Mouse (Mus musculus) heart, embryonic 14.5 days (tissue): ENCODE data around the gene Rph3al. TPM values are rescaled to one million over a fixed set of nuclear protein-coding genes. Genes with fewer than 3 reads are reported as not detected.

Source experiments
- ATAC-seq: fragments of 200-750 bp; cut with Nextera tagmentation; 2 replicates; pipeline ENCODE4 v1.8.0; 2017; ENCODE audit warnings: low read depth, moderate TSS enrichment; ENCODE audit not compliant: insufficient number of reproducible peaks, insufficient read depth, low FRiP score
- H3K27ac ChIP-seq, 2 experiments: fragments of 200-500 bp in 1 of 2; fragments of 300-500 bp in 1 of 2; sonication (generic) in 1 of 2; replicated peaks in 1 of 2; 2 replicates each; pipeline ENCODE4 v1.5.1; 2012 to 2014; ENCODE audit warnings: low read depth in 2 of 2, low read length in 2 of 2, control low read depth in 1 of 2, mild to moderate bottlenecking in 1 of 2, mixed read lengths in 1 of 2; ENCODE audit not compliant: control insufficient read depth in 1 of 2, insufficient read depth in 1 of 2
- H3K27me3 ChIP-seq: fragments of 300-500 bp; sonication (generic); 2 replicates; pipeline ENCODE4 v1.6.1; 2014; ENCODE audit warnings: mild to moderate bottlenecking, low read length, control low read depth; ENCODE audit not compliant: control insufficient read depth, insufficient read depth
- H3K36me3 ChIP-seq: fragments of 300-500 bp; sonication (generic); 2 replicates; pipeline ENCODE4 v1.6.1; 2014; ENCODE audit warnings: mild to moderate bottlenecking, control low read depth, low read length, mixed read lengths; ENCODE audit not compliant: control insufficient read depth, insufficient read depth
- H3K4me1 ChIP-seq, 2 experiments: fragments of 200-500 bp in 1 of 2; fragments of 300-500 bp in 1 of 2; sonication (generic) in 1 of 2; 2 replicates each; pipeline ENCODE4 v1.6.1; 2012 to 2014; ENCODE audit warnings: low read length in 2 of 2, control low read depth in 1 of 2, mixed read lengths in 1 of 2; ENCODE audit not compliant: control insufficient read depth in 2 of 2, insufficient read depth in 2 of 2
- H3K4me2 ChIP-seq: fragments of 300-500 bp; sonication (generic); 2 replicates; pipeline ENCODE4 v1.6.1; 2014; ENCODE audit warnings: mild to moderate bottlenecking, low read length
- H3K4me3 ChIP-seq, 2 experiments: fragments of 200-500 bp in 1 of 2; fragments of 300-500 bp in 1 of 2; sonication (generic) in 1 of 2; 2 replicates each; pipeline ENCODE4 v1.5.1; 2012 to 2014; ENCODE audit warnings: low read length in 2 of 2, mild to moderate bottlenecking in 2 of 2, control low read depth in 1 of 2, low read depth in 1 of 2, moderate library complexity in 1 of 2; ENCODE audit not compliant: control insufficient read depth in 1 of 2, insufficient read depth in 1 of 2
- H3K9ac ChIP-seq: fragments of 300-500 bp; sonication (generic); 2 replicates; pipeline ENCODE4 v1.6.1; 2014; ENCODE audit warnings: mild to moderate bottlenecking, low read length
- H3K9me3 ChIP-seq: fragments of 300-500 bp; sonication (generic); 2 replicates; pipeline ENCODE4 v1.6.1; 2016; ENCODE audit warnings: low read length, control low read depth; ENCODE audit not compliant: control insufficient read depth
- WGBS: fragments of 180-500 bp; shearing (Covaris S2); extraction: QIAGEN DNeasy Blood & Tissue Kit; methylation state at CpG from one replicate; pipeline ENCODE4 v1.1.7; 2014; 5-methylcytosine and 5-hydroxymethylcytosine counted together
- polyA plus RNA-seq: library from polyadenylated mRNA; unstranded; fragments of >200 nt; fragmentation: Nextera tagmentation; extraction: Ambion mirVana; gene quantifications from 2 replicates; pipeline ENCODE4 v1.2.1, GENCODE M21; 2014

Gene Rph3al
- polyA plus RNA-seq, 1 experiment from 2014 or later = 7.3 TPM

GRCm38 (mm10) chr11:75930911-75931678 lies 7.1 kb downstream of the Rph3al start:
- H3K9ac ChIP-seq = no peak overlapping the region
- H3K27me3 ChIP-seq = no peaks in the 10 kb centered on the region
- H3K9me3 ChIP-seq = no peaks in the 10 kb centered on the region
- no peak overlapping the region for H3K27ac ChIP-seq
- H3K4me3 ChIP-seq = no peak overlapping the region
- H3K36me3 ChIP-seq = no peaks in the 10 kb centered on the region
- WGBS = 38% methylated on average over 11 of the region's 11 CpGs
- no peak for ATAC-seq
- H3K4me1 ChIP-seq = peaks cover 26 to 28% of the 10 kb centered on the region in 2 experiments
- H3K4me2 ChIP-seq = no peak overlapping the region

DNA sequence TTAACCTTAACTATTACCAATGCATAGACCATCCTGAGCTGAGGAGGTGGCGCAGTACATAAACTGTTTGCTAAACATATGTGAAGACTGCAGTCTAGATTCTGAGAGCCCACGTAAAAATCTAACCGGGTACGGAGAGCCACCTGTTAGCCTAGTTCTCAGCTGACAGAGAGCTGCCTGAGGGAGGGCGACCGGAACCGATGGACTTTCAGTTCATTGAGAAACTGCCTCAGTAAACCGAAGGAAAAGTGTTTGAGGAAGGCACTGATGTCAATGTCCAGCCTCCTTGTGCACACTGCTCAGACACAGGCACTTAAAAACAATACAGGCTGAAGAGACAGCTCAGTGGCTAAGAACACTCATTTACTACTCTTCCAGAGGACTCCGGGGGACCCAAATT lies 8.0 kb downstream of the Rph3al start:
- H3K9ac ChIP-seq = no peak overlapping the region
- WGBS = 82% methylated on average over 9 of the region's 9 CpGs
- no peak overlapping the region for H3K4me3 ChIP-seq
- H3K4me2 ChIP-seq = no peak overlapping the region
- no peaks in the 10 kb centered on the region for H3K36me3 ChIP-seq
- H3K4me1 ChIP-seq = peaks cover 25 to 26% of the 10 kb centered on the region in 2 experiments
- H3K27me3 ChIP-seq = no peaks in the 10 kb centered on the region
- no peaks in the 10 kb centered on the region for H3K9me3 ChIP-seq
- ATAC-seq = no peak
- no peak overlapping the region for H3K27ac ChIP-seq

- H3K9ac ChIP-seq = no peak overlapping the region
- peaks cover 24 to 28% of the 10 kb centered on the region in 2 experiments for H3K4me1 ChIP-seq
- H3K27me3 ChIP-seq = no peaks in the 10 kb centered on the region
- H3K4me3 ChIP-seq = no peak overlapping the region
- ATAC-seq = no peak
- no peaks in the 10 kb centered on the region for H3K36me3 ChIP-seq
- no peak overlapping the region for H3K4me2 ChIP-seq
- no peak overlapping the region for H3K27ac ChIP-seq
- no peaks in the 10 kb centered on the region for H3K9me3 ChIP-seq
- WGBS = 81% methylated on average over 2 of the region's 2 CpGs
These were observed 10.3 kb downstream of the Rph3al start for GRCm38 (mm10) chr11:75927881-75928280.

DNA sequence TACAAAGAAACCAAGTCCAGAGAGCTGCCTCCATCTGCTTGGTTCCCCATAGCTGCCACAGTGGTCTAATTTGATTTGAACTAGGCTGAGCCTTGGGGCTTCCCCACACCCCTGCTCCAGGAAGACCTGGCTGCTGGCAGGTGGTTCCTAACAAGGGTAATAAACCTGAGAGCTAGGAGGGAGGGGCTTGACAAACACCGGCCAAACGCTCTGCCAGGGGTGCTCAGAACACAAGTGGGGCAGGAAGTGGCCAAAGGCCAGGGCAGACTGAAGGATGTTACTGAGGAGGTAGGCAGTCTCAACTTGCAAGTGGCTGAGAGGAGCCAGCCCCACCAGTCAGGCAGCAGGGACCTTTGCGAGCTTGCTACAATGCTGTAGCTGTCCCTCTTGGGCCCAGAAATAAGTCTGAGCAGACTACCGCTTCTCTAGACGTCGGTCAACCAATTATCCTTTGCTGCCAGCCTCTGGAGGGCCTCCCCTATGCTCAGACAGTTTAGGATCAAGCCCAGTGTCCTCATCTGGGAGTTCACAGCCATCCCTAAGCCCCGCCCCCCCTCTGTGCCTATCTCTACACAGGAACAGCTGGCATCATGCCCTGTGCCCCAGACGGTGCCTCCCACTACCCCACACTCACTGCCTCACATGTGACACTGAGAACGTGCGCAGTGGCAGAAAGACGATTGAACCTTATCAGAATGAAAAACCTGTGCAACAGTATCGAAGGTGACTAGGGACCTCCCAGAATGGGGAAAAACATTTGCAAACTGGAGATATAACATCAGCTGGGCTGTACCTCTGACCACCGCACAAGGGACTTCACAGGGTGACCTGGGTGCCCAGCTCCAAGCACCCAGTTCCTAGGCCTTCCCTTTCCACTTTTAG lies 11.6 kb downstream of the Rph3al start:
- H3K9ac ChIP-seq = no peak overlapping the region
- no peak overlapping the region for H3K4me3 ChIP-seq
- H3K36me3 ChIP-seq = no peaks in the 10 kb centered on the region
- peak overlapping the region; percentile 25 for H3K4me2 ChIP-seq
- no peaks in the 10 kb centered on the region for H3K27me3 ChIP-seq
- H3K27ac ChIP-seq = peak overlapping the region; percentile 38 to 75; a peak in 3 of 4 replicates
- no peaks in the 10 kb centered on the region for H3K9me3 ChIP-seq
- 28% methylated on average over 13 of the region's 13 CpGs for WGBS
- peaks cover 24 to 29% of the 10 kb centered on the region in 2 experiments for H3K4me1 ChIP-seq
- ATAC-seq = peak; percentile 64

DNA sequence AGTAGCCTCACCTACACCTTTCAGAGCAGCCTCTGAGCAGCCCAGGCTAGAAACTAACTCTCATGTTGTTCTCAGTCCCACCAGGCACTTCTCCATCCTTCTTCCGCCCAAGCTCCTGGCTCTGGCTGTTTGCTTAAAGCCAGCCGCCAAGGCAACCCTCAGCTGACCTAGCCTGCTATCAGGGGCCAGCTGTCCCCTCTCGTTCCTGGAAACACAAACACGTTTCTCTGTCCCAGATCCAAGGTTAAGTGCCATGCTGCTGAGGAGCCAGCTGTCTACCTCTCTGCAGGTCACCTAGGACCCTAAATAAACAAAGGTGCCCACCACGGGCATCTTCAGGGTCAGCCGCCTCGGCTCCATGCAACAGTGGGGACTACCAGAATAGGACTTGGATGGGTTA lies 12.4 kb downstream of the Rph3al start:
- peak; percentile 36; the same call in 1 of the 2 replicates for ATAC-seq
- Histone ChIP-seq H3K36me3 (no peaks in the 10 kb centered on the region), H3K27ac (peak overlapping the region in 1 of 2 experiments; percentile 75; a peak in 2 of 4 replicates), H3K27me3 (no peaks in the 10 kb centered on the region), H3K4me3 (no peak overlapping the region), H3K4me2 (peak overlapping the region; percentile 11; the same call in 1 of the 2 replicates), H3K9ac (no peak overlapping the region), H3K9me3 (no peaks in the 10 kb centered on the region), H3K4me1 (peaks cover 22 to 29% of the 10 kb centered on the region in 2 experiments)
- 19% methylated on average over 7 of the region's 7 CpGs for WGBS

GRCm38 (mm10) chr11:75922741-75923140 lies 15.5 kb downstream of the Rph3al start:
- H3K4me3 ChIP-seq = no peak overlapping the region
- H3K27me3 ChIP-seq = no peaks in the 10 kb centered on the region
- H3K36me3 ChIP-seq = no peaks in the 10 kb centered on the region
- no peak for ATAC-seq
- 84% methylated on average over 4 of the region's 4 CpGs for WGBS
- H3K27ac ChIP-seq = no peak overlapping the region
- no peak overlapping the region for H3K9ac ChIP-seq
- no peak overlapping the region for H3K4me2 ChIP-seq
- H3K9me3 ChIP-seq = no peaks in the 10 kb centered on the region
- H3K4me1 ChIP-seq = peaks cover 22 to 29% of the 10 kb centered on the region in 2 experiments

DNA sequence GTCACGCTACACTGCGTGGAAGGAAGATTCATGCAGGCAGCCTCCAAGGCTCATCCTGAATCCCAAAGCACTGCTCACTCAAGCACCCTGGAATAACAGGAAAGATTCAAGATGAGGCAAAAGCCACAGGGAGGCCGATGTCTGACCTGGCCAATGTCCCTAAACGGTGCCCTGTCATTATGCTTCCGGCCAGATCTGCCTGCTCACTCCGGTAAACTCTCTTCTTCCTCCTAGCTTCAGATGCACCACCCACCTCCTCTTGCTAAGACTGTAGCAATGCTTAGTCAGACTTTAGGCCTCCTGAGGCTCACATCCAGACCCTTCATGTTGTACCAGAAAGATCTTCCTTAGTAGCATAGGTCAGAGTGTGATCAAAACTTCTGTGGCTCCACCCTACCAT lies 19.1 kb downstream of the Rph3al start:
- no peak overlapping the region for H3K27ac ChIP-seq
- ATAC-seq = no peak
- 80% methylated on average over 6 of the region's 6 CpGs for WGBS

More for the DNA sequence above, 19.1 kb downstream of the Rph3al start:
- Histone ChIP-seq H3K36me3 (no peaks in the 10 kb centered on the region), H3K4me2 (no peak overlapping the region), H3K4me3 (no peak overlapping the region), H3K4me1 (peaks cover 13 to 16% of the 10 kb centered on the region in 2 experiments), H3K9me3 (no peaks in the 10 kb centered on the region), H3K9ac (no peak overlapping the region), H3K27me3 (no peaks in the 10 kb centered on the region)
